Mouse (Mus musculus) bone marrow macrophage, adult 2 months (primary cell): Measurements from ENCODE around the gene Tubgcp6.

ENCODE experiments used
- CTCF ChIP-seq: IDR thresholded peaks from 2 replicates; pipeline ENCODE4 v1.5.1; 2012; ENCODE audit warnings: low read depth, mild to moderate bottlenecking, low read length, moderate library complexity
- POLR2A ChIP-seq: IDR thresholded peaks from 2 replicates; pipeline ENCODE4 v1.6.1; 2012; ENCODE audit warnings: mild to moderate bottlenecking, low read depth, low read length, borderline replicate concordance

DNA sequence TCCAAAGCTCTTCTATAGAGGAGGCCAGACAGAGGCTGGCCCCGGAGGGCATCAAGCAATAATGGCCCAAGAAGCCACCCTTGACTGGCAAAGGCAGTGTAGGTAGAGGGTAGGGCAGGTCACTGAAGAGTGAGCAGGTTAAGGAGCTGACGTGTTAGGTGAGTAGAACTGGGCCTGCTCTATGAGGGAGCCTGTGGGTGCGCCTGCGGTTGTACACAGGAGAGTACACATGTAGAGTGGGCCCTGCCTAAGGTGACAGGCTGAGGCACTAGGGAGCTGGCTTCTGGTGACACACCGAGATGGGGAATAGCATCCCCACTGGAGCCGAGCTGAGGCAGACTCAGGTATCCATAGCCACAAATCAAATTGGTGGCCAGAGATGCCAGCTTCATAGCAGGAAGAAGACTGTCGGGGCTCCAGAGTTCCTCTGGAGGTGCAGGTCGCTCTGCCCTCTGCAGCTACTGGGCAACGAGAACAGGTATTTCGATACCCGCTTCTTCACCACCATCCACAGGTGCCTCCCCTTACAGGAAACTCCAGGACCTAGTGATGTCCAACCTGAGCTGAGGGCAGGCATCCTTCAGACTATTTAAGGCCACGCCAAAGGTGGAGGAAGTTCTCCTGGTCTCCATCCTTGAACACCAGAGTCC is 62.0 kb downstream of the Tubgcp6 start:
- TF ChIP-seq CTCF: no peak
- no peak for TF ChIP-seq POLR2A
